Mouse (Mus musculus): Measurements from ENCODE around the gene Lix1l. TPM values are rescaled to one million over a fixed set of nuclear protein-coding genes. Genes with fewer than 3 reads are reported as not detected.

Lix1l gene
- polyA plus RNA-seq, 1 experiment, result 24.2 TPM

- Histone ChIP-seq H3K4me3 (ENCODE audit: insufficient read depth, poor library complexity, severe bottlenecking) (no peak overlapping the region), H3K27me3 (ENCODE audit: control insufficient read depth, insufficient read depth, insufficient read length) (no peaks in the 10 kb centered on the region), H3ac (ENCODE audit: control insufficient read depth, insufficient read length, low read depth) (no peak overlapping the region), H3K79me3 (ENCODE audit: low read depth) (no peaks in the 10 kb centered on the region), H3K36me3 (ENCODE audit: control insufficient read depth, insufficient read depth) (no peaks in the 10 kb centered on the region), H3K79me2 (ENCODE audit: control insufficient read depth, insufficient read depth) (no peaks in the 10 kb centered on the region)
- TF ChIP-seq MYOG (IDR thresholded peaks at IDR 0.05; ENCODE audit: control insufficient read depth, extremely low read depth, insufficient read length) (no peak), MYOD1 (IDR thresholded peaks at IDR 0.05; ENCODE audit: control insufficient read depth, insufficient read length, low read depth) (no peak), USF1 (IDR thresholded peaks at IDR 0.05; ENCODE audit: low read depth) (no peak), CTCF (IDR thresholded peaks at IDR 0.05; ENCODE audit: control insufficient read depth, insufficient read depth, insufficient read length) (no peak), MAX (IDR thresholded peaks at IDR 0.05) (no peak), CEBPB (IDR thresholded peaks at IDR 0.05; ENCODE audit: low read depth) (no peak), FOSL1 (IDR thresholded peaks at IDR 0.05; ENCODE audit: insufficient read depth, low read length, poor library complexity, severe bottlenecking) (no peak)
These were observed 29.6 kb upstream of the Lix1l start for GRCm38 (mm10) chr3:96571336-96571735.

GRCm38 (mm10) chr3:96571896-96572698, 28.9 kb upstream of the Lix1l start:
- Histone ChIP-seq H3K79me3 (ENCODE audit: low read depth) (no peaks in the 10 kb centered on the region), H3K4me3 (ENCODE audit: insufficient read depth, poor library complexity, severe bottlenecking) (no peak overlapping the region)
- TF ChIP-seq MYOD1 (IDR thresholded peaks at IDR 0.05; ENCODE audit: control insufficient read depth, insufficient read length, low read depth), result no peak

GRCm38 (mm10) chr3:96573611-96574511, 27.1 kb upstream of the Lix1l start:
- Histone ChIP-seq H3K27me3 (ENCODE audit: control insufficient read depth, insufficient read depth, insufficient read length) (no peaks in the 10 kb centered on the region), H3K79me2 (ENCODE audit: control insufficient read depth, insufficient read depth) (no peaks in the 10 kb centered on the region), H3K36me3 (ENCODE audit: control insufficient read depth, insufficient read depth) (no peaks in the 10 kb centered on the region), H3K4me3 (ENCODE audit: insufficient read depth, poor library complexity, severe bottlenecking) (no peak overlapping the region), H3ac (ENCODE audit: control insufficient read depth, insufficient read length, low read depth) (no peak overlapping the region), H3K79me3 (ENCODE audit: low read depth) (no peaks in the 10 kb centered on the region)
- TF ChIP-seq MYOG (IDR thresholded peaks at IDR 0.05; ENCODE audit: control insufficient read depth, extremely low read depth, insufficient read length) (no peak), CEBPB (IDR thresholded peaks at IDR 0.05; ENCODE audit: low read depth) (no peak), MAX (IDR thresholded peaks at IDR 0.05) (no peak), USF1 (IDR thresholded peaks at IDR 0.05; ENCODE audit: low read depth) (no peak), FOSL1 (IDR thresholded peaks at IDR 0.05; ENCODE audit: insufficient read depth, low read length, poor library complexity, severe bottlenecking) (no peak), CTCF (IDR thresholded peaks at IDR 0.05; ENCODE audit: control insufficient read depth, insufficient read depth, insufficient read length) (no peak), MYOD1 (IDR thresholded peaks at IDR 0.05; ENCODE audit: control insufficient read depth, insufficient read length, low read depth) (no peak)

More at GRCm38 (mm10) chr3:96571896-96572698, 28.9 kb upstream of the Lix1l start:
- Histone ChIP-seq H3K36me3 (ENCODE audit: control insufficient read depth, insufficient read depth) (no peaks in the 10 kb centered on the region), H3K27me3 (ENCODE audit: control insufficient read depth, insufficient read depth, insufficient read length) (no peaks in the 10 kb centered on the region), H3ac (ENCODE audit: control insufficient read depth, insufficient read length, low read depth) (no peak overlapping the region), H3K79me2 (ENCODE audit: control insufficient read depth, insufficient read depth) (no peaks in the 10 kb centered on the region)

- Histone ChIP-seq H3K27me3 (ENCODE audit: control insufficient read depth, insufficient read depth, insufficient read length) (no peaks in the 10 kb centered on the region), H3K4me3 (ENCODE audit: insufficient read depth, poor library complexity, severe bottlenecking) (no peak overlapping the region), H3K36me3 (ENCODE audit: control insufficient read depth, insufficient read depth) (no peaks in the 10 kb centered on the region), H3K79me2 (ENCODE audit: control insufficient read depth, insufficient read depth) (no peaks in the 10 kb centered on the region), H3ac (ENCODE audit: control insufficient read depth, insufficient read length, low read depth) (no peak overlapping the region), H3K79me3 (ENCODE audit: low read depth) (no peaks in the 10 kb centered on the region)
- TF ChIP-seq USF1 (IDR thresholded peaks at IDR 0.05; ENCODE audit: low read depth) (no peak), MAX (IDR thresholded peaks at IDR 0.05) (no peak), CEBPB (IDR thresholded peaks at IDR 0.05; ENCODE audit: low read depth) (no peak)
These were observed 25.5 kb upstream of the Lix1l start for GRCm38 (mm10) chr3:96575272-96575984.

- H3K4me3 ChIP-seq (ENCODE audit: insufficient read depth, poor library complexity, severe bottlenecking), result no peak overlapping the region
- no peaks in the 10 kb centered on the region for H3K79me3 ChIP-seq (ENCODE audit: low read depth)
- H3K27me3 ChIP-seq (ENCODE audit: control insufficient read depth, insufficient read depth, insufficient read length), result no peaks in the 10 kb centered on the region
- H3K79me2 ChIP-seq (ENCODE audit: control insufficient read depth, insufficient read depth), result no peaks in the 10 kb centered on the region
- H3K36me3 ChIP-seq (ENCODE audit: control insufficient read depth, insufficient read depth), result no peaks in the 10 kb centered on the region
- no peak for TF ChIP-seq MYOD1 (IDR thresholded peaks at IDR 0.05; ENCODE audit: control insufficient read depth, insufficient read length, low read depth)
- peak; percentile 87 for TF ChIP-seq CEBPB (IDR thresholded peaks at IDR 0.05; ENCODE audit: low read depth)
- TF ChIP-seq MYOG (IDR thresholded peaks at IDR 0.05; ENCODE audit: control insufficient read depth, extremely low read depth, insufficient read length), result no peak
- TF ChIP-seq USF1 (IDR thresholded peaks at IDR 0.05; ENCODE audit: low read depth), result no peak
- TF ChIP-seq FOSL1 (IDR thresholded peaks at IDR 0.05; ENCODE audit: insufficient read depth, low read length, poor library complexity, severe bottlenecking), result no peak
- peak overlapping the region; percentile 48 for H3ac ChIP-seq (ENCODE audit: control insufficient read depth, insufficient read length, low read depth)
These were observed 24.8 kb upstream of the Lix1l start for GRCm38 (mm10) chr3:96576005-96576658.
